Mouse (Mus musculus): ENCODE results near the gene Kcnj12. TPM values are rescaled to one million over a fixed set of nuclear protein-coding genes. Genes with fewer than 3 reads are reported as not detected.

Gene Kcnj12
- total and polyA plus RNA-seq, 3 experiments = not detected

DNA sequence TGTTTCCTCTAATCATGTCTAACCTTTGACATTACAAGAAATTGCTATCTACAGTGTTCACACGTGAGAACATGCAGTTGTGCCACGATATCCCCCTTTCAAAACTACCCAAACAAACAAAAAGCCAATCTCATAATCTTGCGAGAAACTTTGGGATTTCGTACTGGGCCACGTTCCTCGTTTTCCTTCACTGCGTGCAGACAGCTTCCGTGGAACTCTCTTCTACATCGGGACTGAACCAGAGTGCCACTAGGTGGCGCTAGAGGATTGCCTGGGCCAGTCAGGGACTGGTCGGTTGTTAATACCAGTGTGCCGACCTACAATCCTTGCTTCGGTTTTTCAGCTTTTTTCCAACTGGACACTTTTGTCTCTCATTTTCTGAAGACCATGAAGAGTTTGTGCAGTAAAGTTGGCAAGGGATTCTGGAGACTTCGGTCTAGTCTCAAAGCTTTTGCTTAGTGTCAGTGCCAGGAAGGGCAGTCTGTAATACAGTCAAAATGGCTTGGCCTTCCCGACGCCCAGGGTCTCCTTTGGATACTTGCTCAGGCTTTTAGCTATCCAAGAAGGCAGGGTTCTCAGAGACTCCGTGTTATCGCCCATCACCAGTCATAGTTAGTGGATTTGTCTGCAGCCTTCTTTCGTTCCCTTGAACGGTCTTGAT, 82.0 kb downstream of the Kcnj12 start:
- peaks cover 2% of the 10 kb centered on the region for H3K27me3 ChIP-seq (replicated peaks)
- in situ Hi-C loops (cut with MboI; ENCODE audit: low pct_ligation_motif_present, low pct_unique_long_range_greater_than_20kb, low sequenced_read_pairs) = no loop called here

GRCm38 (mm10) chr11:61108911-61109361, 86.6 kb downstream of the Kcnj12 start:
- H3K9me3 ChIP-seq (replicated peaks; ENCODE audit: low read length) = no peaks in the 10 kb centered on the region
- in situ Hi-C loops (cut with MboI; ENCODE audit: low pct_ligation_motif_present, low pct_unique_long_range_greater_than_20kb, low sequenced_read_pairs) (loop anchor here (5.0 kb wide), 2 partner anchors 33 to 303 kb away; no protein-coding TSS in a partner anchor), dilution Hi-C loops (cut with MboI; ENCODE audit: extremely low pct_ligation_motif_present, extremely low pct_unique_long_range_greater_than_20kb, low sequenced_read_pairs) (no loop called here)
- H3K9ac ChIP-seq (ENCODE audit: insufficient read depth, low read depth) = peak overlapping the region; percentile 6
- H3K27me3 ChIP-seq (replicated peaks) = peaks cover 2% of the 10 kb centered on the region
- H3K36me3 ChIP-seq (replicated peaks in 1 of 2; ENCODE audit: control insufficient read depth in 1 of 2, insufficient read depth in 1 of 2, low read length in 1 of 2) = no peaks in the 10 kb centered on the region
- H3K4me3 ChIP-seq (replicated peaks in 1 of 3; ENCODE audit: low read depth in 2 of 3, low read length in 2 of 3, poor library complexity in 1 of 3) = peak overlapping the region in 2 of 3 experiments; percentile 0 to 28
- peak overlapping the region; percentile 82 for H3K27ac ChIP-seq (ENCODE audit: insufficient read depth, low read depth)
- H3K4me1 ChIP-seq (ENCODE audit: control insufficient read depth in 1 of 2, insufficient read depth in 2 of 2) = peaks cover 59 to 95% of the 10 kb centered on the region in 2 experiments
- H3K79me2 ChIP-seq (replicated peaks; ENCODE audit: control insufficient read depth, extremely low read depth, insufficient read depth, poor library complexity, severe bottlenecking) = no peaks in the 10 kb centered on the region
- peak; percentile 95 for DNase-seq (ENCODE audit: extremely low read depth)
- peak overlapping the region; percentile 60 for H3K4me2 ChIP-seq (ENCODE audit: insufficient read depth, low read depth, poor library complexity, severe bottlenecking)
- 0 out of 2 replicates have a peak, but pooled peaks have one; percentile 62 for TF ChIP-seq KAT2A (IDR thresholded peaks at IDR 0.05; ENCODE audit: insufficient replicate concordance, low read length)
- TF ChIP-seq RAD21 (IDR thresholded peaks at IDR 0.05; ENCODE audit: low read depth, low read length) = peak; percentile 9
- TF ChIP-seq ZNF384 (IDR thresholded peaks at IDR 0.05; ENCODE audit: low read depth, low read length) = no peak
- TF ChIP-seq USF2 (conservative IDR thresholded peaks at IDR 0.05; ENCODE audit: low read depth, low read length) = no peak
- peak; percentile 86 for TF ChIP-seq MYC (IDR thresholded peaks at IDR 0.05; ENCODE audit: low read depth, low read length)
- peak; percentile 45; the same call in 1 of the 2 replicates for TF ChIP-seq NRF1 (IDR thresholded peaks at IDR 0.05; ENCODE audit: low read depth, low read length)
- TF ChIP-seq POLR2A (IDR thresholded peaks at IDR 0.05; ENCODE audit: low read depth, low read length) = peak; percentile 45; the same call in 1 of the 2 replicates
- peak; percentile 100 for TF ChIP-seq MEF2A (IDR thresholded peaks at IDR 0.05; ENCODE audit: borderline replicate concordance, low read depth, low read length)
- no peak for TF ChIP-seq ZKSCAN1 (IDR thresholded peaks at IDR 0.05; ENCODE audit: borderline replicate concordance, low read depth, low read length)
- TF ChIP-seq MAX (IDR thresholded peaks at IDR 0.05; ENCODE audit: low read length) = peak; percentile 87
- TF ChIP-seq HCFC1 (IDR thresholded peaks at IDR 0.05; ENCODE audit: low read depth, low read length) = peak; percentile 52; the same call in 1 of the 2 replicates
- TF ChIP-seq EP300 (IDR thresholded peaks at IDR 0.05; ENCODE audit: low read length) = peak; percentile 99
- TF ChIP-seq JUND (conservative IDR thresholded peaks at IDR 0.05; ENCODE audit: low read depth, low read length) = peak; percentile 65; the same call in 1 of the 2 replicates
- no peak for TF ChIP-seq USF1 (IDR thresholded peaks at IDR 0.05; ENCODE audit: low read depth, low read length)
- TF ChIP-seq CHD2 (IDR thresholded peaks at IDR 0.05; ENCODE audit: low read length) = peak; percentile 95
- TF ChIP-seq TBP (conservative IDR thresholded peaks at IDR 0.05; ENCODE audit: low read depth, low read length) = no peak
- TF ChIP-seq ETS1 (conservative IDR thresholded peaks at IDR 0.05; ENCODE audit: low read depth, low read length) = peak; percentile 99
- TF ChIP-seq ZMIZ1 (IDR thresholded peaks at IDR 0.05; ENCODE audit: low read depth, low read length) = peak; percentile 76; the same call in 1 of the 2 replicates
- no peak; the same call in none of the 2 replicates for TF ChIP-seq MAZ (IDR thresholded peaks at IDR 0.05; ENCODE audit: low read depth, low read length)
- TF ChIP-seq ELF1 (IDR thresholded peaks at IDR 0.05; ENCODE audit: low read depth, low read length) = peak; percentile 51; the same call in 1 of the 2 replicates

More for the DNA sequence above, 82.0 kb downstream of the Kcnj12 start:
- no peak overlapping the region for H3K27ac ChIP-seq (ENCODE audit: insufficient read depth, low read depth)
- H3K4me2 ChIP-seq (ENCODE audit: insufficient read depth, low read depth, poor library complexity, severe bottlenecking) = peak overlapping the region; percentile 25; the same call in 1 of the 2 replicates
- no peak overlapping the region for H3K4me3 ChIP-seq (replicated peaks in 1 of 3; ENCODE audit: low read depth in 2 of 3, low read length in 2 of 3, poor library complexity in 1 of 3)
- no peaks in the 10 kb centered on the region for H3K79me2 ChIP-seq (replicated peaks; ENCODE audit: control insufficient read depth, extremely low read depth, insufficient read depth, poor library complexity, severe bottlenecking)
- peak; percentile 98 for DNase-seq (ENCODE audit: extremely low read depth)
- no peak overlapping the region for H3K9ac ChIP-seq (ENCODE audit: insufficient read depth, low read depth)
- peak; percentile 65 for TF ChIP-seq IRF4 (IDR thresholded peaks at IDR 0.05; ENCODE audit: low read depth, low read length)
- peak; percentile 99 for TF ChIP-seq ZC3H11A (IDR thresholded peaks at IDR 0.05; ENCODE audit: low read depth, low read length)
- no peak for TF ChIP-seq E2F4 (IDR thresholded peaks at IDR 0.05; ENCODE audit: insufficient replicate concordance, low read depth, low read length)
- peak; percentile 61 for TF ChIP-seq NELFE (IDR thresholded peaks at IDR 0.05; ENCODE audit: low read depth, low read length)
- TF ChIP-seq CHD2 (IDR thresholded peaks at IDR 0.05; ENCODE audit: low read length) = peak; percentile 79
- TF ChIP-seq CTCF (conservative IDR thresholded peaks at IDR 0.05 in 1 of 2, IDR thresholded peaks at IDR 0.05 in 1 of 2; ENCODE audit: low read depth in 2 of 2, low read length in 2 of 2) = peak; percentile 99
- TF ChIP-seq MXI1 (IDR thresholded peaks at IDR 0.05; ENCODE audit: low read depth, low read length) = peak; percentile 57; the same call in 1 of the 2 replicates
- TF ChIP-seq ELF1 (IDR thresholded peaks at IDR 0.05; ENCODE audit: low read depth, low read length) = peak; percentile 49; the same call in 1 of the 2 replicates
- TF ChIP-seq UBTF (IDR thresholded peaks at IDR 0.05; ENCODE audit: low read depth, low read length) = no peak
- TF ChIP-seq SIN3A (IDR thresholded peaks at IDR 0.05; ENCODE audit: low read length) = peak; percentile 76
- TF ChIP-seq GABPA (IDR thresholded peaks at IDR 0.05; ENCODE audit: insufficient replicate concordance, low read depth, low read length) = no peak
- TF ChIP-seq NRF1 (IDR thresholded peaks at IDR 0.05; ENCODE audit: low read depth, low read length) = no peak; the same call in 1 of the 2 replicates
- 0 out of 2 replicates have a peak, but pooled peaks have one; percentile 35 for TF ChIP-seq POLR2A (IDR thresholded peaks at IDR 0.05; ENCODE audit: low read depth, low read length)
- TF ChIP-seq JUND (conservative IDR thresholded peaks at IDR 0.05; ENCODE audit: low read depth, low read length) = peak; percentile 70
- peak; percentile 61 for TF ChIP-seq HCFC1 (IDR thresholded peaks at IDR 0.05; ENCODE audit: low read depth, low read length)
- TF ChIP-seq KAT2A (IDR thresholded peaks at IDR 0.05; ENCODE audit: insufficient replicate concordance, low read length) = no peak
- TF ChIP-seq RCOR1 (conservative IDR thresholded peaks at IDR 0.05; ENCODE audit: low read depth, low read length) = 0 out of 2 replicates have a peak, but pooled peaks have one; percentile 61
- TF ChIP-seq MEF2A (IDR thresholded peaks at IDR 0.05; ENCODE audit: borderline replicate concordance, low read depth, low read length) = peak; percentile 68; the same call in 1 of the 2 replicates
- TF ChIP-seq SMC3 (IDR thresholded peaks at IDR 0.05; ENCODE audit: low read depth, low read length) = peak; percentile 100
- peak; percentile 31; the same call in 1 of the 2 replicates for TF ChIP-seq JUN (IDR thresholded peaks at IDR 0.05; ENCODE audit: insufficient read depth, low read depth, low read length)
- TF ChIP-seq MAX (IDR thresholded peaks at IDR 0.05; ENCODE audit: low read length) = peak; percentile 86
- TF ChIP-seq EP300 (IDR thresholded peaks at IDR 0.05; ENCODE audit: low read length) = peak; percentile 4; the same call in 1 of the 2 replicates
- TF ChIP-seq MAFK (IDR thresholded peaks at IDR 0.05; ENCODE audit: insufficient replicate concordance, low read length) = no peak
- peak; percentile 72 for TF ChIP-seq BHLHE40 (IDR thresholded peaks at IDR 0.05; ENCODE audit: low read depth, low read length)
- TF ChIP-seq MYC (IDR thresholded peaks at IDR 0.05; ENCODE audit: low read depth, low read length) = peak; percentile 91
- peaks cover 19 to 60% of the 10 kb centered on the region in 2 experiments for H3K4me1 ChIP-seq (ENCODE audit: control insufficient read depth in 1 of 2, insufficient read depth in 2 of 2)
- H3K9me3 ChIP-seq (replicated peaks; ENCODE audit: low read length) = no peaks in the 10 kb centered on the region
- H3K36me3 ChIP-seq (replicated peaks in 1 of 2; ENCODE audit: control insufficient read depth in 1 of 2, insufficient read depth in 1 of 2, low read length in 1 of 2) = no peaks in the 10 kb centered on the region
- dilution Hi-C loops (cut with MboI; ENCODE audit: extremely low pct_ligation_motif_present, extremely low pct_unique_long_range_greater_than_20kb, low sequenced_read_pairs) = no loop called here
